Mouse (Mus musculus): ENCODE measurements around the gene Hs6st3.

DNA sequence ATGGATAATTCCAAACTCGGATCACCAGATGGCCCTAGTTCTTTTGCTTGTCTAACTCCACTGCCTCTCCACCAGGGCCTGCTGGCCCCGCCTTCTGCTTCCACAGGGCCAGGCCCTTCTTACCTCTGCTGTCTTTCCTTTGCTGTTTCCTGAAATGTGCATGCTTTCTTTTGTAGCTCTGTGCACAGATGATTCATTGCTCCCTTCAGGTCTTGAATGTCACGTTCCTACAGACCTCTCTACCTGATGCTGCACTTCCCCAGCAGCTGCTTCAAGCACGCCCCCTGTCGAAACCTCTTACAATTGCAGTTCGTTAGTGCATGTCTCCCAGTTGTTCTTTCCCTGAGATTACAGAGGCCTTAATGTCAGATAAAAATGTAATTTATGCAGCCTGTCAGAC, 682.4 kb downstream of the Hs6st3 start:
- TF ChIP-seq CTCF (conservative IDR thresholded peaks at IDR 0.05; ENCODE audit: low read length) (peak; percentile 43), POU5F1 (IDR thresholded peaks at IDR 0.05; ENCODE audit: borderline replicate concordance, low read length) (no peak)
